Mouse (Mus musculus): ENCODE measurements around the gene Dennd1b.

GRCm38 (mm10) chr1:138962266-138963101 is 751 bp upstream of the Dennd1b start:
- no peak for TF ChIP-seq CTCF (IDR thresholded peaks at IDR 0.05; ENCODE audit: low read depth, low read length)
- no peak for TF ChIP-seq EP300 (IDR thresholded peaks at IDR 0.05; ENCODE audit: insufficient read depth, low read depth, low read length)
- no peak for TF ChIP-seq POLR2A (IDR thresholded peaks at IDR 0.05; ENCODE audit: insufficient read depth, low read length)
